Mouse (Mus musculus) Muller cell, postnatal 12 days (primary cell): Measurements from ENCODE around the gene Cypt1.

ENCODE experiments used
- DNase-seq: peaks from one replicate; pipeline ENCODE4 v3.0.0-alpha.2; 2015; ENCODE audit errors: inconsistent ontology term

Cypt1 gene

DNA sequence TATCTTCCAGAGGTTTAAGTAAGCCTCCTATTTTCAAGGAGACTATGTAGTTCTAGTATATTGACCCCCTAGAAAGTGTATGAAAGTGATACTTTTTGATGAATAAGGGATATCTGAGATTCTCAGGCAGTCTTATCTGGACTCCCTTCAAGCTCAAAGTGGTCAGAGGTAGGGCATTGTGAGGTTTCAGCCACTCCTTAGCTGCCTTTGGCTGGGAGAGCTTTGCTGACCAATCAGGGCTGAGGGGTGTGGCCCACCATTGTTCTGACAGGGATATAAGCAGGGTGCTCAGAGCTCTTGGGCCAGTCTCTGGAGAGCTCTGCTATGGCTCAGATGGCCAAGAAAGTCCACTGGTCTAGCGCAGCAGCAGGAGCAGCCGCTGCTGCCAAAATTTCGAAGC is at the start of gene Cypt1:
TSS of gene Cypt1 (plus strand) at position 301 of the 400 bp plus-strand sequence.
- DNase-seq, result no peak

DNA sequence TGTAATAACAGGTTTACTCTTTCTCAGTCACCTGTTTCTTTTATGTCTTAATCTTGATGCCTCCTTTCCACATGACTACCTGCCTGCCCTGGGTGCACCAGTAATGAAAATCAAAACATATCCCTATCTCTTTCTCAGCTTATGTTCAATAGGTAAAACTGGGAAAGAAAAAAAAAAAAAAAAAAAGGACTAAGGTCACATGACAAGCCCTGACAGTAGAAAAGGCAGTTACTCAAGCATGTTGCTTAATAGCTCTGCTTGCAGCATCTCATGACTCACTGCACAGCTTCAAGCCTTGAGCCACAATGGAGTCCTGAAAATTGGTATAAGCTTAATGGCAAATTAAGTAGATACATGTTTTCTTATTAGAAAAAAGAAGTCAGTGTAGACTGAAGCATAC is 24.1 kb downstream of the Cypt1 start:
- no peak for DNase-seq

DNA sequence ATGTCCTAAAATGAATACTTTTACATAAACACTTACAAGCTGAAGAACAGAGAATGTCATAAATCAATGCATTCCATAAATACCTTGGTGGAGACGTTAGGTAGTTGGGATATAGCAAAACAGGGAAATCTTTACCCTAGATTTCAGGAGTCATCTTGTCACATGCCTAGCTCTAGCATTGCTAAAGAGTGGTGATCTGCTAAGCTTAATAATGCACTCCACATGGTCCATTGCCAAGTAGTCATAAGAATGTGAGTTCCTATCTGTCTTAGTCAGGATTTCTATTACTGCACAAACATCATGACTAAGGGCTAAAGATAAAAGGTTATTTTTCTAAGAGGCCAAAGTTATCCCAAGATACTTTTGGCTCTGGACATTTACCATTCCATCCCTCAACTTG is 34.4 kb downstream of the Cypt1 start:
- DNase-seq, result peak; percentile 46

DNA sequence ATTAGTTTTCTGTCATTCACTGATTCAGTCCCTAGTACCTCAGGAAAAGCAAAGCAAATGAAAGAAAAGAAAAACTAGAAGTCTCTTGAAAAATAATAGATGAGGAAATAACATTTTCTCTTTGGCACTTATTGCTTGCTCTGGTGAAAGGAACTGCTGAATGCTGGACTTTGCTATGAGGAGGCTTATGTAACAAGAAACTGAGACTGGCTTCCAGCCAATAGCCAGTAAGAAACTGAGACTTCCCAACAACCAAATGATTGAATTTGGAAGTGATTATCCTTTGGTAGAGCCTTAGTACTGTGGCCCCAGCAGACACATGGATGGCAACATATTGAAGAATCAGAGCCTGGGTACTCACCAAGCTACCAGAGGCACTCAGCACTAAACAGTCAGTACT is 35.8 kb downstream of the Cypt1 start:
- peak; percentile 18 for DNase-seq
